Mouse (Mus musculus) spleen, embryonic (tissue): ENCODE results near the gene Fam166b.

Experiments used
- CTCF ChIA-PET: fragments of 350-600 bp; sonication (Branson Sonifier 250); formaldehyde crosslinking; loops from one replicate; lab custom pipeline; 2022; lab: Charles Lee

Fam166b gene

GRCm38 (mm10) chr4:43382155-43383020, 46.5 kb downstream of the Fam166b start:
- CTCF ChIA-PET = no interaction called here

GRCm38 (mm10) chr4:43381408-43382154, 47.4 kb downstream of the Fam166b start, which contains the start of gene Rusc2:
Rusc2 (plus strand) TSS chr4:43381979.
- CTCF ChIA-PET = no interaction called here

- CTCF ChIA-PET = no interaction called here
These were observed 48.0 kb downstream of the Fam166b start for GRCm38 (mm10) chr4:43380951-43381350.

- CTCF ChIA-PET = no interaction called here
These were observed 49.3 kb downstream of the Fam166b start for GRCm38 (mm10) chr4:43379601-43380000.
